Mouse (Mus musculus): ENCODE results near the gene Capza2.
"Not testable (repeated sequence)": the region's sequence is repeated elsewhere in the genome, so short reads cannot be mapped to it uniquely, and the experiment has no call there.

The Capza2 gene

GRCm38 (mm10) chr6:17642739-17643138 is 6.7 kb downstream of the Capza2 start:
- DNase-seq = no peak

- no peak for DNase-seq
These were observed 10.1 kb downstream of the Capza2 start for GRCm38 (mm10) chr6:17646107-17646506.

- DNase-seq = no peak
These were observed 16.1 kb downstream of the Capza2 start for GRCm38 (mm10) chr6:17652132-17652531.

GRCm38 (mm10) chr6:17655080-17655479 is 19.0 kb downstream of the Capza2 start:
- no peak for DNase-seq

- no peak for DNase-seq
These were observed 21.3 kb downstream of the Capza2 start for GRCm38 (mm10) chr6:17657308-17657707.

DNA sequence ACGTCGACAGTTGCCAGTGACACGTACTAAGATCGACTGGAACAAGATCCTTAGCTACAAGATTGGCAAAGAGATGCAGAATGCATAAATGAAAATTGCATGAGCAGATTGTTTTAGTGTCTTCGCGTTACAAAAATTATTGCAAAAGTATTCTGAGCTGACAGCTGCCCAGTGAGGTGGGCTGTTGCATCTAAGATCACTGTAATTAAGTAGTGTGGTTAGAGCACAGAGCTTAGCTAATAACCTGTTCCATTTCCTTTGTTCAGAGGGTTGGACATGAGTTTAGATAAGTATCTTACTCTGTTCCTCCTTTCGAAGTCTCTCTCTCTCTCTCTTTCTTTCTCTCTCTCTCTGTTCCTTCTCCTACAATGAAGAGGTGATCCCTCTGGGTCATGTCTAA is 29.3 kb downstream of the Capza2 start:
- no peak for DNase-seq

- no peak for DNase-seq
These were observed 30.0 kb downstream of the Capza2 start for GRCm38 (mm10) chr6:17666024-17666423.

DNA sequence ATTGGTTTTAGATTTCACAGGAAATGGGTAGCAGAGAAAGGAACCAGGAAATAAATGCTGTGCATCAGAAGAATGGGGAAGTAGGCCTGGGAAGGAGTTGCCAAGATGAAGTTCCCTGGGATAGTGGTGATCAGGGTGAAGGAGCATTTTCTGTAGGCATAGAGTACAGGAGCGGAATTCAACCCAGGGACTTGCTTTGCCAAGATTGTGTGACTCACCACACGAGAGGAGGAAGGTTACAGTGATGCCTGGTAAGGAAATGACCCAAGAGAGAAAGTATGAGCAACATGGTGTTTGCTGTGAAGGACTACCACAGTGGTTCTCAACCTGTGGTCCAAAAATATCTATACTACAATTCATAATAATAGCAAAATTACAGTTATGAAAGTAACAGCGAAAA is 31.8 kb downstream of the Capza2 start:
- DNase-seq = no peak

GRCm38 (mm10) chr6:17668334-17668733 is 32.3 kb downstream of the Capza2 start:
- no peak for DNase-seq

GRCm38 (mm10) chr6:17669826-17670225 is 33.8 kb downstream of the Capza2 start:
- DNase-seq = no peak

- peak; percentile 69 to 74 for DNase-seq
These were observed 39.2 kb downstream of the Capza2 start for GRCm38 (mm10) chr6:17675019-17675756.

DNA sequence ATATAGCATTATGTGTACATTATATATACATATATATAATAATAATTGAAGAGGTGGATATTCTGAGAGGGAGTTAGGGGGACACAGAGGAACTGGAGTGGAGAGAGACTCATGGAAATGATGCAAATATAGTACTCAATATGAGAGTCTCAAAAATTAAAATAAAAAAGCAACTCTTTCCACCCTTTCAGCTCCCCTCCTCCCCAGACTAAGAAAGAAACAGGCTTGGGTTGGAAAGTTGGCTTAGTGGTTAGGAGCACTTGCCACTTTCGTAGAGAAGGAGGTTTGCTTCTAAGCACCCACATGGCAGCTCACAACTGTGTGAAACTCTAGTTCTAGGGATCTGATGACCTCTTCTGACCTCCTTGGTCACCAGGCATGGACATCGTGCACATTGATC is 41.0 kb downstream of the Capza2 start:
- DNase-seq = no peak

- no peak for DNase-seq
These were observed 44.4 kb downstream of the Capza2 start for GRCm38 (mm10) chr6:17680266-17680925.

GRCm38 (mm10) chr6:17681810-17682209 is 45.8 kb downstream of the Capza2 start:
- DNase-seq = no peak

DNA sequence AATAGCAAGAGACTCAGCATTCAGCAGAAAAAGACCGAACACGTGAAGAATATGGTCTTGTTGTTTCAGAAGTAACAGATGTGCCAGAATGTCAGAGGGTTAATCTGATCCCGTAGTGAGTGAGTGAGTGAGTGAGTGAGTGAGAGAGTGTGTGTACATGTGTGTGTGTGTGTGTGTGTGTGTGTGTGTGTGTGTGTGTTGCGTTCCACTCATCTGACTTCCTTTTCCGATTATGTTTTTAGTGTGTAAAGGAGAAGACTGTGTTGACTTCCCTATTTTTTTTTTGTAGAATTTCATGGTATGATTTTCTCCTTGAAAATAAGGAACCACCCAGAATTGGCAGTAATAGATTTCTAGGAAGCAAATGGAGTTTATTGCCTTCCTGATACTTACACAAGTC is 52.6 kb downstream of the Capza2 start:
- peak in 1 of 2 experiments; percentile 14 for DNase-seq

DNA sequence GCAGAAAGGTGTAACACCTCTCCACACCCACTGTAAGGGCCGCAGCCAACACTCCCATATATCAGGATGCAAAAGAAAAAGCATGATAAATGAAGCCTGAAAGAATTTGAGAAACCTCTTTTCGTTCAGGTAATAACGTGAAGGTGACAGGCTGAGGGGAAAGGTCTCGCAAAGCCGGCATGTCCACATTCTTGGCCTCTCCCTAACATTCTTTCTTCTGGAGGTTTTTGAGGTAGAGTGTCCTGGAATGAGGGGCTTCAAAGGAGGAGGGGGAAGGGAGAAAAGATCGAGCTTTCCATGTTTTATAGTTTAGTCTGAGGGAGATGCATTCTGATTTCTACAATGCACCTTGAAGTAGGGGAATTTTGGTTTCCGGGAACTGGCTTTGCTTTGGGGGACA is 56.6 kb downstream of the Capza2 start, which contains the start of gene St7:
Gene St7 (plus strand): TSS at position 287 of the 400 bp plus-strand sequence.
- no peak for DNase-seq

DNA sequence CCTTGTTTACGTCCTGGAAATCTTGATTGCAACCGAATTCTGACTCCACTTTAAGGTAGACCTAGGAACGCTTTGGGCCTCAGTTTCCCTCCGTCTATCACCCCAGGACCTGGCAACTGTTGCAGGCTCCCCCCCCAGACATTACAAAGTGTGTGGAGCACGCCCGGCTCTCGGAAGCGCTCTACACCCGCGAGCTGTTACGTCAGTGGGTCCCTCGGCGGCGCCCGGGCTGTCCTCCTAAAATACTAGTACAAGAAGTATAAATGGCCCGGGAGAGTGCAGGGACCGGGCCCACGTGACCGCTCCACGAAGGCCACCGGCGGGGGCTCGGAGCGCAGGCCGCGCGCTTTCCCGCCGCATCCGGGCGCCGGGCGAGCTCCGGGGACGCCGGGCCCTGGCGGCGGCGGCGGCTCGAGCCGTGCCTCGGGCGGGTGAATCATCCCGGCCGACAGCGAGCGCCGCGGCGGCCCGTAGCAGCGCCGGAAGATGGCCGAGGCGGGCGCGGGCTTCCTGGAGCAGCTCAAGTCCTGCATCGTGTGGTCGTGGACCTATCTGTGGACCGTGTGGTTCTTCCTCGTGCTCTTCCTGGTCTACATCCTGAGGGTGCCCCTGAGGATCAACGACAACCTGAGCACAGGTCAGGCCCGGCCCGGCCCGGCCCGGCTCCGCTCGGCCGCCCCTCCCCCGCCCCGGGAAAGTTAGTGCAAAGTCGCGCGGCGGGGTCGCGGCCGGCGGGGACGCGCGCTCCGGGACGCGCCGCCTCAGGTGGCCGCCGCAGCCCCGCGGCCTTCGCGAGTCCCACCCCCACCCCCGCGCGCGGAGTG is 57.9 kb downstream of the Capza2 start:
- peak; percentile 59 to 69 for DNase-seq

DNA sequence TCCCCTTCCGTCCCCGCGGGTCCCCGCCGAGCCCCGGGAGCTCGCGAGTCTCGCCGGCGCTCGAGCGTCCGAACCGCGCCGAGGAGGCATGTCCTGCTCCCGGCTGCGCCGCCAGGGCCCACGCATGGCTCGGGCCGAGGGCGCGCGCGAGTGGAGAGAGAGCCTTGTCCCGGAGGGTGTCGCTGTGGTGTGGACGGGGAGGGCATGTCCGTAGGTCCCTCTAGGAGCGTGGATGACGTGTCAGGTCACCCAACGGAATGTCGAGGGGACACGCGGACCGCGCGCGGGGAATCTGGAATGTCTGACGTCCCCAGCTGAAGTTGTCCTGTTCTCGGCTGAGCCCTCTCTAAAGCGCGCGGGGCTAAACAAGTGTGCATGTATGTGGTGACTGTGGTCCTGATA is 58.5 kb downstream of the Capza2 start:
- DNase-seq = peak; percentile 67 to 70

DNA sequence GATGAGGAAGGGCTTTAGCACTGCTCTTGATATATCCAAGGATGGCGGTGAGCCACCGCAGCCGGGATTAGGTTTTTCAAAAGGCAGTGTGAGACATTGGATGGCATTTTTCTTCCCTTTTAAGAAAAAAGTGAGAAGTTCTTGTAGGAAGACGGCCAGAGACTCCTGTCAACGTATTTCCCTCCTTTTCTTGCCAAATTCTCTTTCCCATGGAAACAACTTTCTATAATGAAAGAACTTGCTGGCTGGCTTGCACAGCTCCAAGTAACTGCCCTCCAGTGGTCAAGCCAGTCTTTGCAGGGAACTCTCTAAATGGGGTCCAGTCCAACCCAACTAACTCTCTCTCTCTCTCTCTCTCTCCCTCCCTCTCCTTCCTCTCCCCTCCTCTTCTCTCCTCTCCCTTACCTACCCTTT is 60.3 kb downstream of the Capza2 start:
- peak; percentile 28 to 49 for DNase-seq

- DNase-seq = no peak
These were observed 65.0 kb downstream of the Capza2 start for GRCm38 (mm10) chr6:17700936-17701612.

GRCm38 (mm10) chr6:17704038-17704437 is 68.0 kb downstream of the Capza2 start:
- not testable (repeated sequence) for DNase-seq

DNA sequence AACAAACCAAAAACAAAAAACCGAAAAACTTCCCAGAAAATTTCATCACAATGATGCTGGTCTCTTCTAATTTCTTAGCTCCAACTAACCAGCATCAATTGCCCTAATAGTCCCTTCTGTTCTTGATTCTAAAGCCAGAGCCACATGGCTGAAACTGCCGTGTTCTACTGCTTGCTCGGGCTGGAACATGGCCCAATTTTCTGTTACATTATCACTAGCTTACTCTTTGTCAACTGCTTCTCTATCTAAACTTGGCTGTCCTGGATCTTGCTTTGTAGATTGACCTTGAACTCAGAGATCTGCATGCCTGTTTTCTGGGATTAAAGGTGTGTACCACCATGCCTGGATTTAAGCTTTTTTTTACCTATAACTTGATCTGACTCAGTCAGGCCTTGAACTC is 69.9 kb downstream of the Capza2 start:
- DNase-seq = no peak
